Mouse (Mus musculus) liver, embryonic 15.5 days (tissue): ENCODE results near the gene Ror2. TPM values are rescaled to one million over a fixed set of nuclear protein-coding genes. Genes with fewer than 3 reads are reported as not detected.

Source experiments
- ATAC-seq: fragments of 200-750 bp; cut with Nextera tagmentation; 2 replicates; pipeline ENCODE4 v1.8.0; 2017; ENCODE audit warnings: moderate number of reproducible peaks, mild to moderate bottlenecking, moderate library complexity; ENCODE audit not compliant: insufficient read depth
- H3K27ac ChIP-seq: fragments of 300-500 bp; sonication (generic); replicated peaks from 2 replicates; pipeline ENCODE4 v1.5.1; 2015; ENCODE audit warnings: mild to moderate bottlenecking, inconsistent platforms
- H3K27me3 ChIP-seq: fragments of 300-500 bp; sonication (generic); 2 replicates; pipeline ENCODE4 v1.6.1; 2015; ENCODE audit warnings: mild to moderate bottlenecking, inconsistent platforms
- H3K36me3 ChIP-seq: fragments of 300-500 bp; sonication (generic); replicated peaks from 2 replicates; pipeline ENCODE4 v1.6.1; 2015; ENCODE audit warnings: moderate library complexity, mild to moderate bottlenecking, inconsistent platforms
- H3K4me1 ChIP-seq: fragments of 300-500 bp; sonication (generic); replicated peaks from 2 replicates; pipeline ENCODE4 v1.6.1; 2015; ENCODE audit warnings: inconsistent platforms
- H3K4me2 ChIP-seq: fragments of 300-500 bp; sonication (generic); 2 replicates; pipeline ENCODE4 v1.6.1; 2015; ENCODE audit warnings: moderate library complexity, mild to moderate bottlenecking, inconsistent platforms
- H3K4me3 ChIP-seq: fragments of 300-500 bp; sonication (generic); replicated peaks from 2 replicates; pipeline ENCODE4 v1.5.1; 2015; ENCODE audit warnings: mild to moderate bottlenecking, inconsistent platforms
- H3K9ac ChIP-seq: fragments of 300-500 bp; sonication (generic); 2 replicates; pipeline ENCODE4 v1.6.1; 2015; ENCODE audit warnings: moderate library complexity, mild to moderate bottlenecking, inconsistent platforms
- H3K9me3 ChIP-seq: fragments of 300-500 bp; sonication (generic); replicated peaks from 2 replicates; pipeline ENCODE4 v1.6.1; 2016; ENCODE audit warnings: inconsistent platforms
- WGBS: fragments of 180-500 bp; shearing (Covaris S2); methylation state at CpG from one replicate; pipeline ENCODE4 v1.1.7; 2015; ENCODE audit warnings: mixed read lengths; ENCODE audit not compliant: insufficient replicate concordance; 5-methylcytosine and 5-hydroxymethylcytosine counted together
- polyA plus RNA-seq: library from polyadenylated mRNA; unstranded; fragments of >200 nt; fragmentation: Nextera tagmentation; extraction: Ambion mirVana; gene quantifications from 2 replicates; pipeline ENCODE4 v1.2.1, GENCODE M21; 2015

Gene Ror2
- polyA plus RNA-seq, 1 experiment from 2014 or later = 0.23 TPM

DNA sequence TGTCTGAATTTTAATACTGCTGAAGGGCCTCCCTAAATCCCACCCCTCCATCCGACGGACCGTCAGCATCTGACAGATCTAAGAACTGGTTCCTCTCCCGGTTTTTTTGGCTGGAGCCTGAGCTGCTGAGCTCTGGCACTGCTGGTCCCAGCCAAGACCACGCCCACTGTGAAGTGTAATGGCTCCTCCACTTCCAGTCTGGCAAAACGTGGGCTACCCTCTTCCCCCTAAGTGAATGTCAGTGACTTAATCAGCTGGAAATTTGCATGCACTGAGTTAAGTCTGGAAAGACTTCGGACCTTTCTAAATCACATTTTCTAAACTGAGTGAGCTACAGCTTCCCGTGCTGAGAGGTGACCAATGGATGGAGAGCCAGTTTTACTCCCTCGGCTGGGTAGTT is 52.5 kb downstream of the Ror2 start:
- H3K9me3 ChIP-seq = no peaks in the 10 kb centered on the region
- H3K4me2 ChIP-seq = no peak overlapping the region
- H3K4me1 ChIP-seq = no peaks in the 10 kb centered on the region
- H3K27ac ChIP-seq = no peak overlapping the region
- no peaks in the 10 kb centered on the region for H3K36me3 ChIP-seq
- ATAC-seq = no peak
- no peak overlapping the region for H3K9ac ChIP-seq
- peaks cover 25% of the 10 kb centered on the region for H3K27me3 ChIP-seq
- WGBS = 25% methylated on average over 9 of the region's 9 CpGs
- no peak overlapping the region for H3K4me3 ChIP-seq

GRCm38 (mm10) chr13:53232419-53232818 is 53.5 kb downstream of the Ror2 start:
- no peak for ATAC-seq
- 43% methylated on average over 7 of the region's 7 CpGs for WGBS
- Histone ChIP-seq H3K9ac (no peak overlapping the region), H3K36me3 (no peaks in the 10 kb centered on the region), H3K27me3 (peaks cover 25% of the 10 kb centered on the region), H3K4me1 (no peaks in the 10 kb centered on the region), H3K27ac (no peak overlapping the region), H3K4me2 (no peak overlapping the region), H3K9me3 (no peaks in the 10 kb centered on the region), H3K4me3 (no peak overlapping the region)

GRCm38 (mm10) chr13:53230446-53231161 is 55.3 kb downstream of the Ror2 start:
- Histone ChIP-seq H3K4me1 (no peaks in the 10 kb centered on the region), H3K9me3 (no peaks in the 10 kb centered on the region), H3K36me3 (no peaks in the 10 kb centered on the region), H3K4me2 (no peak overlapping the region), H3K27me3 (peaks cover 18% of the 10 kb centered on the region), H3K4me3 (no peak overlapping the region), H3K9ac (no peak overlapping the region), H3K27ac (no peak overlapping the region)
- no peak for ATAC-seq
- WGBS = 76% methylated on average over 18 of the region's 18 CpGs

- Histone ChIP-seq H3K36me3 (no peaks in the 10 kb centered on the region), H3K4me2 (no peak overlapping the region), H3K4me1 (no peaks in the 10 kb centered on the region), H3K9ac (no peak overlapping the region), H3K4me3 (no peak overlapping the region), H3K27ac (no peak overlapping the region), H3K9me3 (no peaks in the 10 kb centered on the region; the same call in 1 of the 2 replicates), H3K27me3 (no peaks in the 10 kb centered on the region)
- WGBS = 48% methylated on average over 6 of the region's 6 CpGs
- ATAC-seq = no peak
Measured at GRCm38 (mm10) chr13:53227019-53227418, 58.9 kb downstream of the Ror2 start.

DNA sequence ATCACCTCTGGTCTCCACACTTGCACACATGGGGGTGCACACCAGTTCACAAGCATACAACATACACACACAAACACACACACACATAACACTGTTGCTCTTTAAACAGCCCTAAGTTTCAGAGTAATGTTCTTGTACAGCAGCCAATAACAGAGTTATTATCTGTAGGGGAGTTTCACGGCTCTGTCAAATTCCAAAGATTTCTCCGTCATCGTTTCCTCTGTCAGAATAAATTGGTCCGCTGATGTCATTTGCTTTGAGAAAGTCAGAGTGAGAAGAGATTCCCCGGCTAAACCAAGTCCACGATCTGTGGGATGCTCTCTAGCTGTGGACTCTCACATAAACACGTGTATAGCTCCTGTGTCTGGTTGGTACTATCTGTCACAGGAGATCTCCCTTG is 59.5 kb downstream of the Ror2 start:
- ATAC-seq = no peak
- no peaks in the 10 kb centered on the region for H3K36me3 ChIP-seq
- no peak overlapping the region for H3K4me2 ChIP-seq
- H3K4me1 ChIP-seq = no peaks in the 10 kb centered on the region
- no peak overlapping the region for H3K9ac ChIP-seq
- H3K27ac ChIP-seq = no peak overlapping the region
- 69% methylated on average over 7 of the region's 7 CpGs for WGBS
- no peak overlapping the region for H3K4me3 ChIP-seq
- H3K9me3 ChIP-seq = no peaks in the 10 kb centered on the region; the same call in 1 of the 2 replicates
- no peaks in the 10 kb centered on the region for H3K27me3 ChIP-seq

DNA sequence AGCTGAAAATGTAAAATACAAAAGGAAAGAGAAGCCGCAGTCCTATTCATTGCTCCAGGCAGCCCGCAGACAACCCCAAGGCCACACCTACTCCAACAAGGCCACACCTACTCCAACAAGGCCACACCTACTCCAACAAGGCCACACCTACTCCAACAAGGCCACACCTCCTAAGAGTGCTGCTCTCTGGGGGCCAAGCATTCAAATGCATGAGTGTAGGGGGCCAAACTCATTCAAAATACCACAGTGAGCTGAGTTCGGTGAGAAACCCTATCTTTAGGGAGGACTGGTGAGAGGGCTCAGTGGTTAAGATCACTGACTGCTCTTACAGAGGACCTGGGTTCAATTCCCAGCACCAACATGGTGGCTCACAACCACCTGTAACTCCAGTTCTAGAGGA is 60.0 kb downstream of the Ror2 start:
- H3K27ac ChIP-seq = no peak overlapping the region
- H3K27me3 ChIP-seq = no peaks in the 10 kb centered on the region
- no peaks in the 10 kb centered on the region for H3K4me1 ChIP-seq
- WGBS = 86% methylated on average over 3 of the region's 3 CpGs
- no peak for ATAC-seq
- no peaks in the 10 kb centered on the region; the same call in 1 of the 2 replicates for H3K9me3 ChIP-seq
- no peak overlapping the region for H3K4me2 ChIP-seq
- H3K36me3 ChIP-seq = no peaks in the 10 kb centered on the region
- H3K9ac ChIP-seq = no peak overlapping the region
- no peak overlapping the region for H3K4me3 ChIP-seq

GRCm38 (mm10) chr13:53221176-53221575 is 64.7 kb downstream of the Ror2 start:
- Histone ChIP-seq H3K4me2 (no peak overlapping the region), H3K36me3 (no peaks in the 10 kb centered on the region), H3K9ac (no peak overlapping the region), H3K27me3 (no peaks in the 10 kb centered on the region), H3K27ac (no peak overlapping the region), H3K4me1 (no peaks in the 10 kb centered on the region), H3K4me3 (no peak overlapping the region), H3K9me3 (no peaks in the 10 kb centered on the region; the same call in 1 of the 2 replicates)
- 69% methylated on average over 6 of the region's 6 CpGs for WGBS
- no peak for ATAC-seq

DNA sequence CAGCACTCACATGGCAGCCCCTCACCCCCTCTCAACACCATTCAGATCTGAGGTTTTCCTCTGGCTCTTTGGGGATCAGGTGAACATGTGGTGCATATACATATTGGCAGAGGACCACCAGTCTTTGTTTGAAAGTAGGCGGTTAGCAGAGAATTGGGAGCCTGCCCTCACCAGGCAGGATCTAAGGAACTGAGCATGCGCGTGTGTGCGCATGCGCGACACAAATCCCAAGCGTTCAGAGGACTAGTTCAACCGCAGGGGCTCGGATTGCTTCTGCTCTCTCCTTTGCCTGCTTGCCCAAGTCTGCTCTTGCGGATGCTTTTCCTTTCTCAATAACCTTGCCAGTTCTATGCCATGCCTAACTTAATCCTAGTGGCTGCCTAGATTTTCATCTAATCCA is 66.0 kb downstream of the Ror2 start:
- ATAC-seq = no peak
- no peak overlapping the region for H3K9ac ChIP-seq
- no peak overlapping the region for H3K4me2 ChIP-seq
- H3K27me3 ChIP-seq = no peaks in the 10 kb centered on the region
- no peaks in the 10 kb centered on the region for H3K36me3 ChIP-seq
- H3K9me3 ChIP-seq = no peaks in the 10 kb centered on the region; the same call in 1 of the 2 replicates
- 83% methylated on average over 10 of the region's 10 CpGs for WGBS
- H3K4me1 ChIP-seq = no peaks in the 10 kb centered on the region
- no peak overlapping the region for H3K27ac ChIP-seq
- H3K4me3 ChIP-seq = no peak overlapping the region

GRCm38 (mm10) chr13:53219391-53219790 is 66.5 kb downstream of the Ror2 start:
- no peaks in the 10 kb centered on the region for H3K27me3 ChIP-seq
- H3K4me2 ChIP-seq = no peak overlapping the region
- no peak overlapping the region for H3K9ac ChIP-seq
- H3K9me3 ChIP-seq = no peaks in the 10 kb centered on the region
- no peak overlapping the region for H3K4me3 ChIP-seq
- no peaks in the 10 kb centered on the region for H3K36me3 ChIP-seq
- H3K27ac ChIP-seq = no peak overlapping the region
- ATAC-seq = no peak
- no peaks in the 10 kb centered on the region for H3K4me1 ChIP-seq
- WGBS = 40% methylated on average over 3 of the region's 3 CpGs

DNA sequence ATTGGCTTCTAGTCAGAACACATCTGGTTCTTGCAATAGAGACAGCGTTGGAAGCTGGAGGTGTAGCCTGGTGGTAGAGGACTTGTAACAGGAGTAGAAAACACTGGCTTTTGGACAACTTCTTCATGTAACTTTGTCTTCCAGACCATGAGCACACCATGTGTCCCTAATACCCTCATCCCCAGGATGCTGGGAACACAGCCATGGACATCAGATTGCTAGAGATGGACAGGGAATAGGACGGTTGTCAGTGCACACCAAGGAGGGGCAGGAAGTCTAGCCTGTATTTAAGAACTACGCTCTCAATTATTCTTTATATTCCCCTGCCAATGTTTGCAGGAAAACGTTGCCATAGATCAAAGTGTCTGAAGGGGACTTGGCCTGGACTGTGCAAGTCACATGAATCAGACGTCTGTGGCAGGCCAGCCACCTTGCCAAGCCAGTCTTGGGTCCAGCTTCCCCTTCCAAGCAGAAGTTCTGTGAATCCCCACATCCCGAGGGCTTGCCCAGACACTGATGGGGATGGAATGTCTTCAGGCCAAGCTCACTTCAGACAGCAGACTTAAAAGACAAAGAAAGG is 68.4 kb downstream of the Ror2 start:
- no peaks in the 10 kb centered on the region for H3K4me1 ChIP-seq
- H3K4me2 ChIP-seq = no peak overlapping the region
- H3K27me3 ChIP-seq = no peaks in the 10 kb centered on the region
- H3K9me3 ChIP-seq = no peaks in the 10 kb centered on the region
- WGBS = 47% methylated on average over 6 of the region's 6 CpGs
- H3K36me3 ChIP-seq = no peaks in the 10 kb centered on the region
- H3K9ac ChIP-seq = no peak overlapping the region
- ATAC-seq = no peak
- no peak overlapping the region for H3K27ac ChIP-seq
- H3K4me3 ChIP-seq = no peak overlapping the region

DNA sequence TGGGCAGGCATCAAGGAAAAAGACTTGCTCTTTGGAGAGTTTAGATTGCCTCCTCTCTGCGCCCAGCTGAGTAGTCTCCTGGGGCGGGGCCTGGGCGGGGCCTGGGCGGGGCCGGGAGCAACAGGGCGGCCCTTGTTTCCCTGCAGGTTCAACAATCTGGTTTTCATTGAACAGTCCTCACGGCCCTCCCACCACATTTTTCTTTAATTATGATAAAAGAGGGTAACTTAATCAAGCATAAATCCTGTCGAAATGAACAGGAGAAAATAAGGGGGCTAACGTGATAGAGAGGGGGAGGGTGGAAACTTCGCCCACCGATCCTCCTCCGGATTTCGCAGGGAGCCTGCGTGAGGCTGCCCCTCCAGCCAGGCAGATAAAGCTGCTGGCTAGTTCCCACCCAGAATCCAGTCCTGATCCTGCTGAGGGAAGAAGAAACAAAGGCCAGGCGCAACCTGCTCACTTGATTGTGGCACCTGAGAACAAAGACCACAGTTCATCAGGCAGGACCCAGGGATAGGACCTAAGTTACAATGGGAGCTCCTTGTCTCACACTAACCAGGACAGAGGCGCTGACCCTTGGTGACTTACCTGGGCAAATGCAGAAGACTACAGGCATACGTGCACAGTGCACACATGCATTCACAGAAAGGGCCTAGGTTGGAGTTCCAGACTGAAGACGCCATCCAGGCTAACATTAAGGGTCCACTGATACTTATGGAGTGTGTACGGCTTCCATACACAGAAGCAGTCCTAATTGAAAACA is 73.8 kb downstream of the Ror2 start:
- no peak overlapping the region for H3K27ac ChIP-seq
- no peak for ATAC-seq

More for the DNA sequence above, 73.8 kb downstream of the Ror2 start:
- H3K4me3 ChIP-seq = no peak overlapping the region
- H3K4me2 ChIP-seq = peak overlapping the region; percentile 32
- H3K9ac ChIP-seq = no peak overlapping the region
- H3K4me1 ChIP-seq = no peaks in the 10 kb centered on the region
- H3K9me3 ChIP-seq = no peaks in the 10 kb centered on the region
- H3K27me3 ChIP-seq = no peaks in the 10 kb centered on the region
- WGBS = 20% methylated on average over 19 of the region's 19 CpGs
- no peaks in the 10 kb centered on the region for H3K36me3 ChIP-seq
